Mouse (Mus musculus) ES-CJ7 (cell line): Measurements from ENCODE around the gene Leng9.
A peak's percentile ranks its signal among the peaks of the same experiment; 100 is the strongest.

Experiments
- DNase-seq: peaks from one replicate; pipeline ENCODE4 v3.0.0; 2011; ENCODE audit warnings: low read depth, low spot score

The Leng9 gene

DNA sequence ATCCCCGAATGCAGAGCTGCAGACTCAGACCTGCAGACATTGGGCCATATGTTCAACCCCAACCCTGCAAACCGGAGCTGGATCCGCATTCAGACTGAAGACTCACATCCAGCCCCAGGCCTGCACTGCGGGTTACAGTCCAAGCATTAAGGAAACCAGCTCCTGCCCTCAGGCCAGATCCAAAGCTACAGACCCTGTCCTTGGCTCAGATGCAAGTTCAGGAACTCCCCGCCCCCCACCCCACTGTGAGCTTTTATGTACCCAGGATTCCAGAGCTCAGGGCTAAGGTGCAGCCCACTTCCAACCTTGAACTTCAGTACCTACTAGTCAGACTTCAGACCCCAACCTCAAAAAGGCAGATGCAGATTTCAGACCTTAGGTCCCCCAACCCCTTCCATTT is 25.3 kb downstream of the Leng9 start:
- peak; percentile 90 for DNase-seq

DNA sequence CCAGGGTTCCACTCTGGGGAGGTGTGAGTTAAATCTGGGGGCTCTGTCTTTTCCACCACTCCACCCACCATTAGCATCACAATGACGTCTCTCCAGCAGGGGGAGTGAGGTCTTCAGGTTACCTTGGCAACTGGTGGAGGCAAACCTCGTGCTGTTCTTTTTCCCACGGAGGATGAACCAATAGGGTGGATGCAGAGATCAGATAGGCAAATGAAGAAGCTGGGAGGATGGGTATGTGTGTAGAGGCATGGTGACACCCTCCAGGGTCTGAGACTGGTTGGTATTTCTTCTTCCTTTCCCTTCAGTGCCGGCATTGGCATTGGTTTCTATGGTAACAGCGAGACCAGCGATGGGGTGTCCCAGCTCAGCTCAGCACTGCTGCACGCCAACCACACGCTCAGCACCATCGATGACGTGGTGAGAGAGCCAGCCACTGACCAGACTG is 25.8 kb downstream of the Leng9 start:
- DNase-seq: peak; percentile 97

DNA sequence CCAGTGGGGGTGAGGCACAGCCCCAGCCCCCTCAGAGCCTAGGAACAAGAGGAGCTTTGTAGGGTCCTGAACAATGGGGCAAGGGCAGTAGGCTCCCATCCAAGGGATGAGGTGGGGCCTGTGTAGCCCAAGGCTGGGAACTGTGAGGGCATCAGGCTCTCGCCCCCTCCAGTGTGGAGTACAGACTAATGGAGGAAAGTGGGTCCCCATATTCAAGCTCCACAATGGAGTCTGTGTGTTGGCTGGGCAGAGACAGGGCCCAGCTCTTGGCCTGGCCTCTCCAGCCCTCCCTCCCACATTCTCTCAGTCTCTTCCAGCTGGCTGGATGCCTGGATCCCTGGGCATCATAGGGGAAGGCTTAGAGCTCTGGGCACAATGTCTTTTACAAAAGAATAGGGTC is 26.4 kb downstream of the Leng9 start:
- no peak for DNase-seq

DNA sequence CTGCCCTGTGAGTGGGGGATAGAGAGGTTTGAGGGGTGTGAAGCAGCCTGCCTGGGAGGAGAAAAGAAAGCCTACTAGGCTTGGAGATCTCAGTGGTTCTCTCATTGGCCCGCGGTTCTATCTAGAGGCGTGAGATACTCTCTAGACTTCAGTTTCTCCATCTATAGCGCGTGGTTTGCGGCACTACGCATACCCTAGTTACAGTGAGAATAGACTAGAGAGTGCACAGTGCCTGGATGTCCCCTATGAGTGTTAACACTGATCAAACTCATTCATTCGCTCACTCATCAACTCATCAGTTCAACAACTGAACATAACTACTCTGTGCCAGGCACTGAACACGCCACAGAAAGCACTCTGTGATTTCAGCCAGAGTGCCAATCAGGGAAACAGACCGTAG is 27.4 kb downstream of the Leng9 start:
- no peak for DNase-seq

DNA sequence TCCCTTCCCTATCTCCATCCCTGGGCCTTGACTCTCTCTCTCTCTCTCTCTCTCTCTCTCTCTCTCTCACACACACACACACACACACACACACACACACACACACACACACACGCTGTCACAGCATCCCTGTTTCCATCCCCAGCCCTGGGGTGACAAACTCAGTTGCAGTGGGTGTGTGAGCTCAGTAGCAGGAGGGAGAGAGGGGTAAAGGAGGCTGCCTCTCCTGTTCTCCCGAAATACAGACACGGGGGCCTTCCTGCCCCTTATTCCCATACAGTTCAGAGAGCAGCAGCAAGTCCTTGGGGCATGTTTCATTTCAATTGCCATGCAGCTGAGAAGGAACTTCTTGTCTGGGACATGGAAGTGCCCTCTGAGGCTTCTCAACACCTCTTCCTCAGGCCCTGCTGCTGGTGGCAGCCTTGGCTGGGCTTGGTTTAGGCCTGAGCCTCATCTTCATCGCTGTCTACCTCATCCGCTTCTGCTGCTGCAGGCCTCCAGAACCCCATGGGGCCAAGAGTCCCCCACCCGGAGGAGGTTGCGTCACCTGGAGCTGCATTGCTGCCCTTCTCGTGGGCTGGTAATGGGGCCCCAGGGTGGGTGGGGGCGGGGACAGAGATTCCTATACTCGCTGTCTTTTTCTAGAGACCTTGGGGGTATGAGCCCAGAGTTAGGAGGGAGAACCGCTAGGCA is 28.0 kb downstream of the Leng9 start:
- DNase-seq: no peak

- no peak for DNase-seq
These were observed 29.9 kb downstream of the Leng9 start for GRCm38 (mm10) chr7:4119976-4120921.

- peak; percentile 62 for DNase-seq
These were observed 30.8 kb downstream of the Leng9 start, which contains the start of gene Ttyh1 for GRCm38 (mm10) chr7:4119344-4119902. Gene Ttyh1, plus strand, starts transcription at chr7:4119408.

DNA sequence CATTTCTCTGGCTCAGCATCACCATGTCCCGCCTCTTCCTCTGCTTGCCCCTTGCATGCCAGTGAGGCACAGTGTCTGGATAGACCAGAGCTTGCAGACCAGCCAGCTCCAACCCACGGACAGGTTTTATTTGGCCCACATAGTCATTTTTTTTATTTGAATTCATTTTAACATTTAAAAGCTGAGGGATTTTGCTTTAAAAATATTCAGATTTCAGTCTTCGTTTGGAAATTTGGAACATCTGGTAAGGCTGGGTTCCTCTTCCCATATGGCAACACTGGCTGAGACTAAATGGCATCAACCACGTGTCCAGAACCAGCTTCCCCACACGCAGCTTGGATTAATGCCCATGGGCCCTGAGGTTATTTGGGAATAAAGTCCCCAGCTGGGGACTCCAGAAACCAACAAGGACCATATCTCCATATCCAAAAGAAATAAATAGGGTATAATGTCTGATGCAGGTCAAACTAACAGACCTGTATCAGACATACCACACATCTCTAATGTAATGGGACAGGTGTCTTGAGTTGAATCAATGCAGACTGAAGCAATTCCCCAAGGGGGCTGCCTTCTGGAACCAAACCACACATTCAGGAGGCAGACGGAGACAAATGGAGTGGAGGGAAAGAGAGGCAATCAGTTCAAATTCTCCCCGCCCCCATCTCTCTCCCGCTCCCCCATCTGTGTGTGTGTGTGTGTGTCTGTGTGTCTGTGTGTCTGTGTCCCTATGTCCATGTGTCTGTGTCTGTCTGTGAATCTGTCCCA is 32.9 kb downstream of the Leng9 start:
- DNase-seq: no peak

DNA sequence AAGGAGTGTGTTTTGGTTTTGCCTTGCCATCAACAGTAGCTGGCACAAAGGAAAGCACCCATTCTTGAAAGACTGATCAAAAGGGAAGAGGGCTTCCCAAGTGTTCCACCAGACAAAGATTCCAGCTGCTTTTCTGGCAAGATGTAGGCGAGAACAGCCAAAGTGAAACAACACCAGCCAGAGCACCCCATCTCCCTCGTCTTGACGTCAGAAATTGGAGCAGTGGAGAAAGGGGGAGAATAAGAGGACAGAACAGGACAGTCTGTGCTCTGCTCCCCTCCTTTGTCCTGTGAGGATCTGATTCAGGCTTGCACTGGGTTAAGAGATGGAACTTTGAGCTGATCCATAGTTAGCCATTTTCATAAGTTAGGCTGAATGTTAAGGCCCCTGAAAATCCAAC is 38.4 kb downstream of the Leng9 start:
- DNase-seq: no peak

DNA sequence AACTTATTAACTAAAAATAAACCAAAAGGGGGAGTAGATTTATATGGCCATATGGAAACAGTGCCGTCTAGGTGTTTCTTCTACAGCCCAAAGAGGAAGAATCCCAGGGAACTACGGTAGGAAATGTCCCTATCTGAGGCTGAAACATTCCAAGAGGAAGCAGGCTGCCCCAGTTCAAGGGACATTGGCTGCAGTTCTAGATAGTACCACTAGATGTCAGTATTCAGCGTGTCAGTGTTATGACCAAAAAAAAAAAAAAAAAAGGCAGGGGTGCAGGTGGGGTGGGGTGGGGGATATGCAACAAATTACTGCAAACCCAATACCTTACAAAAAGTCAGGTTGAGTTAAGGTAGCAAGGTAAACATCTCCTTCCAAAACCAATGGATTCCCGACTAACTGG is 46.8 kb downstream of the Leng9 start:
- DNase-seq: peak; percentile 67

GRCm38 (mm10) chr7:4101144-4101543 is 49.0 kb downstream of the Leng9 start:
- no peak for DNase-seq

DNA sequence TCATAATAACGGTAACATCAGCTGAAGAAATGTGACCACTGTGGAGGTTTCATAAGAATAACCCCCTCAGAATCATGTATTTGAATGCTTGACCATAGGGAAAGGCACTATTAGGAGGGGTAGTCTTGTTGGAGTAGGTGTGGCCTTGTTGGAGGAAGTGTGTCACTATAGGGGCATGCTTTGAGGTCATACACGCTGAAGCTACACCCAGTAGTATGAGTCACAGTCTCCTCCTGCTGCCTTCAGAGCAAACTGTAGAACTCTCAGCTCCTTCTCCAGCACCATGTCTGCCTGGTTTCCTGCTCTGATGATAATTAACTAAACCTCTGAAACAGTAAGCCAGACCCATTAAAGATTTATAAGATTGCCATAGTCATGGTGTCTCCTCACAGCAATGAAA is 51.3 kb downstream of the Leng9 start:
- DNase-seq: no peak

- DNase-seq: no peak
These were observed 51.9 kb downstream of the Leng9 start for GRCm38 (mm10) chr7:4098301-4098700.
